ENCODE assay signal across 19 mouse cellular contexts in the genomic region with DNA sequence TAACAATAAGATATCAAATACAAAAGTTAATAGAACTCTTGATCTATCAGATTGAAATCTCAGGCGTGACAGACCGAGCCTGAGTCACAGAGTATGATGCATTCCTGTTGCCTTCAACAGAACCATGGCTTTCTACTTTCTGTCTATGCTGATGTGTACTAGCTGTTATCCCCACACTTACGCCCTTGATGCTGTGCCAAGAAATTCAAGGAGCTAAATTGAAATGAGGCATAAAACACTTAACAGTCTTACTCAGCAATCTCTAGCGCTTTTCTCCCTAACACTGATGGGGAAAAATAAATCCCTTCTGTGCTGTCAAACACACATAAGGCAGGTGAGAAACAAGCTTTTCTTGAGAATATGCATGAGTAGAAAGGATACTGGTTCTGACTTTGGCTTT.
A peak's percentile ranks its signal among the peaks of the same experiment; 100 is the strongest.
DNase-seq lines count a peak whose midpoint lies in the region; ATAC-seq and TF ChIP-seq lines count a peak whose summit lies in the region.
"Had no signal": no experiment of that assay in that cellular context is flagged by ENCODE, and none has a peak within 500 bp of the region (broad histone marks: within the 10 kb centered on the region; RNA-seq: fewer than 3 reads in every experiment).

No protein-coding gene starts in this region.

- peaks cover 5% of the 10 kb centered on the region; the same call in 1 of the 2 replicates for H3K4me1 ChIP-seq in forebrain, embryonic 16.5 days (replicated peaks; ENCODE audit: control insufficient read depth, insufficient read depth, low read length)
- H3K4me1 ChIP-seq in forebrain, embryonic 11.5 days (replicated peaks; ENCODE audit: control insufficient read depth, insufficient read depth, low read length), result no peaks in the 10 kb centered on the region
- H3K4me1 ChIP-seq in kidney, embryonic 15.5 days, result no peaks in the 10 kb centered on the region
- no peaks in the 10 kb centered on the region for H3K4me1 ChIP-seq in stomach, embryonic 14.5 days (ENCODE audit: control insufficient read depth, insufficient read depth, low read length)
- no peaks in the 10 kb centered on the region for H3K4me1 ChIP-seq in stomach, postnatal 0 days (replicated peaks; ENCODE audit: control insufficient read depth, insufficient read depth)
- H3K4me1 ChIP-seq: liver, embryonic 12.5 days; lung, embryonic 15.5 days; midbrain, embryonic 12.5 days had no signal

- H3K9ac ChIP-seq in forebrain, embryonic 16.5 days (replicated peaks; ENCODE audit: low read depth, low read length), result no peak overlapping the region
- no peak overlapping the region for H3K9ac ChIP-seq in forebrain, embryonic 11.5 days (ENCODE audit: low read length)
- no peak overlapping the region for H3K9ac ChIP-seq in kidney, embryonic 15.5 days
- H3K9ac ChIP-seq in stomach, embryonic 14.5 days (replicated peaks; ENCODE audit: low read depth, low read length), result no peak overlapping the region
- no peak overlapping the region for H3K9ac ChIP-seq in stomach, postnatal 0 days (ENCODE audit: low read length)
- H3K9ac ChIP-seq: heart, embryonic 13.5 days; liver, embryonic 12.5 days; lung, embryonic 15.5 days; midbrain, embryonic 12.5 days had no signal

- ATAC-seq in forebrain, embryonic 16.5 days, result peak; percentile 54
- ATAC-seq in forebrain, embryonic 11.5 days (replicated peaks; ENCODE audit: low FRiP score), result no peak
- ATAC-seq in kidney, embryonic 15.5 days (replicated peaks; ENCODE audit: low FRiP score), result no peak; the same call in 1 of the 2 replicates
- peak; percentile 37; the same call in 1 of the 2 replicates for ATAC-seq in stomach, embryonic 14.5 days (ENCODE audit: insufficient number of reproducible peaks, insufficient read depth, low FRiP score, low read depth)
- ATAC-seq in stomach, postnatal 0 days (ENCODE audit: low FRiP score, low TSS enrichment), result no peak
- ATAC-seq: hindbrain, embryonic 16.5 days; liver, embryonic 12.5 days had no signal

- no peak overlapping the region for H3K27ac ChIP-seq in forebrain, embryonic 16.5 days (ENCODE audit: low read length)
- no peak overlapping the region for H3K27ac ChIP-seq in forebrain, embryonic 11.5 days (ENCODE audit: low read depth, low read length)
- H3K27ac ChIP-seq in kidney, embryonic 15.5 days, result no peak overlapping the region
- H3K27ac ChIP-seq in stomach, embryonic 14.5 days (ENCODE audit: low read length), result no peak overlapping the region
- no peak overlapping the region for H3K27ac ChIP-seq in stomach, postnatal 0 days (replicated peaks)
- H3K27ac ChIP-seq: heart, embryonic 13.5 days; layer of hippocampus, adult 2 months; liver, embryonic 12.5 days; lung, embryonic 15.5 days; midbrain, embryonic 12.5 days had no signal

- no peaks in the 10 kb centered on the region for H3K9me3 ChIP-seq in forebrain, embryonic 16.5 days (ENCODE audit: control insufficient read depth, low read length)
- no peaks in the 10 kb centered on the region for H3K9me3 ChIP-seq in forebrain, embryonic 11.5 days (ENCODE audit: control insufficient read depth, low read length)
- no peaks in the 10 kb centered on the region for H3K9me3 ChIP-seq in kidney, embryonic 15.5 days (replicated peaks)
- no peaks in the 10 kb centered on the region for H3K9me3 ChIP-seq in stomach, embryonic 14.5 days (ENCODE audit: control insufficient read depth, low read depth, low read length)
- no peaks in the 10 kb centered on the region for H3K9me3 ChIP-seq in stomach, postnatal 0 days (ENCODE audit: control insufficient read depth, low read length)
- H3K9me3 ChIP-seq: heart, embryonic 13.5 days; liver, embryonic 12.5 days; lung, embryonic 15.5 days; midbrain, embryonic 12.5 days had no signal

- H3K4me3 ChIP-seq in forebrain, embryonic 16.5 days (replicated peaks; ENCODE audit: low read length), result no peak overlapping the region
- H3K4me3 ChIP-seq in forebrain, embryonic 11.5 days (ENCODE audit: low read depth, low read length), result no peak overlapping the region
- no peak overlapping the region for H3K4me3 ChIP-seq in kidney, embryonic 15.5 days (replicated peaks)
- H3K4me3 ChIP-seq in stomach, embryonic 14.5 days (ENCODE audit: low read depth, low read length), result no peak overlapping the region
- no peak overlapping the region for H3K4me3 ChIP-seq in stomach, postnatal 0 days (ENCODE audit: low read depth, low read length)
- H3K4me3 ChIP-seq: heart, embryonic 13.5 days; layer of hippocampus, adult 2 months; liver, embryonic 12.5 days; lung, embryonic 15.5 days; midbrain, embryonic 12.5 days had no signal

- no peak for DNase-seq in forebrain, embryonic 11.5 days (ENCODE audit: low spot score)
- peak; percentile 2 for DNase-seq in kidney, postnatal 4 days
- no peak for DNase-seq in stomach, postnatal 0 days (ENCODE audit: low spot score)
- DNase-seq in layer of hippocampus, postnatal 14 days (ENCODE audit: low spot score in 2 of 2), result no peak
- DNase-seq in cerebellum, postnatal 36 days, result no peak
- DNase-seq: B cell, adult 2 months; cerebellum, adult 11 months; cerebellum, postnatal 14 days; heart, postnatal 36 days; kidney, adult 18-20 months had no signal

- H3K4me2 ChIP-seq in forebrain, embryonic 16.5 days (ENCODE audit: low read length), result no peak overlapping the region
- H3K4me2 ChIP-seq in forebrain, embryonic 11.5 days (ENCODE audit: low read depth, low read length, severe bottlenecking), result no peak overlapping the region
- H3K4me2 ChIP-seq in kidney, embryonic 15.5 days, result no peak overlapping the region
- H3K4me2 ChIP-seq in stomach, embryonic 14.5 days (replicated peaks; ENCODE audit: low read depth, low read length), result no peak overlapping the region
- H3K4me2 ChIP-seq in stomach, postnatal 0 days (replicated peaks; ENCODE audit: low read depth), result no peak overlapping the region
- H3K4me2 ChIP-seq: heart, embryonic 13.5 days; liver, embryonic 12.5 days; lung, embryonic 15.5 days; midbrain, embryonic 12.5 days had no signal

- H3K27me3 ChIP-seq in forebrain, embryonic 16.5 days (replicated peaks; ENCODE audit: control insufficient read depth, insufficient read depth, low read length), result no peaks in the 10 kb centered on the region
- no peaks in the 10 kb centered on the region for H3K27me3 ChIP-seq in forebrain, embryonic 11.5 days (ENCODE audit: control insufficient read depth, insufficient read depth, low read length)
- no peaks in the 10 kb centered on the region for H3K27me3 ChIP-seq in kidney, embryonic 15.5 days
- H3K27me3 ChIP-seq in stomach, embryonic 14.5 days (ENCODE audit: control insufficient read depth, insufficient read depth, low read length), result no peaks in the 10 kb centered on the region
- H3K27me3 ChIP-seq in stomach, postnatal 0 days (ENCODE audit: control insufficient read depth, insufficient read depth, low read length), result no peaks in the 10 kb centered on the region
- H3K27me3 ChIP-seq: heart, embryonic 13.5 days; liver, embryonic 12.5 days; lung, embryonic 15.5 days; midbrain, embryonic 12.5 days had no signal

- 73% methylated on average over 4 of the region's 4 CpGs for WGBS in forebrain, embryonic 16.5 days
- 90% methylated on average over 4 of the region's 4 CpGs for WGBS in forebrain, embryonic 11.5 days
- 60% methylated on average over 4 of the region's 4 CpGs for WGBS in kidney, embryonic 15.5 days
- WGBS in stomach, embryonic 14.5 days, result 56% methylated on average over 4 of the region's 4 CpGs
- 59% methylated on average over 4 of the region's 4 CpGs for WGBS in stomach, postnatal 0 days

- no peaks in the 10 kb centered on the region for H3K36me3 ChIP-seq in forebrain, embryonic 16.5 days (ENCODE audit: control insufficient read depth, insufficient read depth)
- H3K36me3 ChIP-seq in forebrain, embryonic 11.5 days (ENCODE audit: control insufficient read depth, insufficient read depth, low read length), result no peaks in the 10 kb centered on the region
- H3K36me3 ChIP-seq in kidney, embryonic 15.5 days, result no peaks in the 10 kb centered on the region
- no peaks in the 10 kb centered on the region for H3K36me3 ChIP-seq in stomach, embryonic 14.5 days (ENCODE audit: control insufficient read depth, insufficient read depth, low read length)
- no peaks in the 10 kb centered on the region for H3K36me3 ChIP-seq in stomach, postnatal 0 days (ENCODE audit: control insufficient read depth, insufficient read depth, low read length)
- H3K36me3 ChIP-seq: heart, embryonic 13.5 days; liver, embryonic 12.5 days; lung, embryonic 15.5 days; midbrain, embryonic 12.5 days had no signal

- no peak for TF ChIP-seq EP300 in stomach, postnatal 0 days (optimal IDR thresholded peaks at IDR 0.05)

- no peak for TF ChIP-seq CTCF in stomach, postnatal 0 days (IDR thresholded peaks at IDR 0.05; ENCODE audit: low read depth)

Comparison
In these comparisons a context has a peak if more than half of its experiments do, and no peak if none do; other contexts are left out.
1. ATAC-seq: peak in forebrain, embryonic 16.5 days (single experiment) and stomach, embryonic 14.5 days (single experiment); none in forebrain, embryonic 11.5 days (single experiment), kidney, embryonic 15.5 days (single experiment) and stomach, postnatal 0 days (single experiment).
2. DNase-seq: peak in kidney, postnatal 4 days (2 of 2); none in forebrain, embryonic 11.5 days (single experiment), stomach, postnatal 0 days (single experiment), layer of hippocampus, postnatal 14 days (0 of 2) and cerebellum, postnatal 36 days (0 of 2).